ENCODE assay signal across 7 mouse cellular contexts in genomic region chr6:86599197-86599596, GRCm38 (mm10). TPM values are rescaled to one million over a fixed set of nuclear protein-coding genes. Genes with fewer than 3 reads are reported as not detected.
A peak's percentile ranks its signal among the peaks of the same experiment; 100 is the strongest.
DNase-seq lines count a peak whose midpoint lies in the region; ATAC-seq and TF ChIP-seq lines count a peak whose summit lies in the region.

No protein-coding gene starts in this region.

- peak overlapping the region; percentile 75; the same call in 1 of the 2 replicates for H3K27ac ChIP-seq in intestine, postnatal 0 days (ENCODE audit: low read depth, low read length)
- H3K27ac ChIP-seq in limb, embryonic 10.5 days = no peak overlapping the region
- no peak overlapping the region for H3K27ac ChIP-seq in midbrain, embryonic 14.5 days (replicated peaks; ENCODE audit: low read depth, low read length)

- H3K4me3 ChIP-seq in intestine, postnatal 0 days (ENCODE audit: low read depth, low read length) = no peak overlapping the region
- no peak overlapping the region for H3K4me3 ChIP-seq in limb, embryonic 10.5 days
- no peak overlapping the region for H3K4me3 ChIP-seq in midbrain, embryonic 14.5 days (replicated peaks; ENCODE audit: low read depth, low read length)

- peak; percentile 67 for DNase-seq in adrenal gland, adult 8-10 months
- DNase-seq in embryo, embryonic 10 days (ENCODE audit: low spot score) = peak; percentile 90
- peak; percentile 85 for DNase-seq in gastrocnemius, postnatal 14 days
- peak; percentile 85 for DNase-seq in limb, embryonic 10.5 days (ENCODE audit: low spot score)
- peak; percentile 88 for DNase-seq in midbrain, embryonic 14.5 days
- DNase-seq in spleen, adult 12 weeks (ENCODE audit: low spot score) = peak; percentile 83

- 0 out of 2 replicates have a peak, but pooled peaks have one; percentile 9 for ATAC-seq in intestine, postnatal 0 days
- ATAC-seq in midbrain, embryonic 14.5 days (ENCODE audit: low FRiP score, low TSS enrichment) = peak; percentile 43

- no peaks in the 10 kb centered on the region for H3K27me3 ChIP-seq in intestine, postnatal 0 days (replicated peaks; ENCODE audit: control insufficient read depth, insufficient read depth, low read length)
- no peaks in the 10 kb centered on the region for H3K27me3 ChIP-seq in limb, embryonic 10.5 days (ENCODE audit: low read depth, poor library complexity, severe bottlenecking)
- no peaks in the 10 kb centered on the region for H3K27me3 ChIP-seq in midbrain, embryonic 14.5 days (ENCODE audit: control insufficient read depth, insufficient read depth, low read length)

- intact Hi-C loops in gastrocnemius, postnatal 14 days (cut with DNase I; ENCODE audit: low total_unique reads) = no loop called here

- H3K9ac ChIP-seq in intestine, postnatal 0 days (ENCODE audit: low read depth, low read length) = no peak overlapping the region
- no peak overlapping the region for H3K9ac ChIP-seq in midbrain, embryonic 14.5 days (replicated peaks; ENCODE audit: low read length)

- H3K4me2 ChIP-seq in intestine, postnatal 0 days (replicated peaks; ENCODE audit: low read depth) = no peak overlapping the region
- H3K4me2 ChIP-seq in midbrain, embryonic 14.5 days (ENCODE audit: low read length) = no peak overlapping the region

- no peaks in the 10 kb centered on the region for H3K36me3 ChIP-seq in intestine, postnatal 0 days (ENCODE audit: control insufficient read depth, insufficient read depth)
- no peaks in the 10 kb centered on the region for H3K36me3 ChIP-seq in limb, embryonic 10.5 days
- no peaks in the 10 kb centered on the region for H3K36me3 ChIP-seq in midbrain, embryonic 14.5 days (ENCODE audit: control insufficient read depth, insufficient read depth, low read length)

- H3K9me3 ChIP-seq in intestine, postnatal 0 days (ENCODE audit: control insufficient read depth) = no peaks in the 10 kb centered on the region
- H3K9me3 ChIP-seq in limb, embryonic 10.5 days (replicated peaks) = no peaks in the 10 kb centered on the region
- H3K9me3 ChIP-seq in midbrain, embryonic 14.5 days (ENCODE audit: control insufficient read depth, low read length) = no peaks in the 10 kb centered on the region

- peak; percentile 93 for TF ChIP-seq CTCF in intestine, postnatal 0 days (IDR thresholded peaks at IDR 0.05; ENCODE audit: low read depth)

- WGBS in intestine, postnatal 0 days = 21% methylated on average over 4 of the region's 4 CpGs
- WGBS in limb, embryonic 10.5 days = 21% methylated on average over 4 of the region's 4 CpGs
- WGBS in midbrain, embryonic 14.5 days = 25% methylated on average over 4 of the region's 4 CpGs

- H3K4me1 ChIP-seq in intestine, postnatal 0 days (replicated peaks; ENCODE audit: control insufficient read depth, insufficient read depth, low read length) = 0 out of 2 replicates have a peak, but pooled peaks cover 10% of the 10 kb centered on the region
- H3K4me1 ChIP-seq in limb, embryonic 10.5 days = peaks cover 13% of the 10 kb centered on the region
- H3K4me1 ChIP-seq in midbrain, embryonic 14.5 days (ENCODE audit: control insufficient read depth, insufficient read depth, low read length) = no peaks in the 10 kb centered on the region

RNA-seq across cellular contexts. Expression of gene Asprv1, which starts 28.8 kb away (rescaled TPM):
- under 1 TPM in 3 of 4 experiments, not detected in 1; 0.15 to 0.86 (median 0.83) TPM for total RNA-seq in adrenal gland, adult 8-10 months (2022)
- total RNA-seq in gastrocnemius, postnatal 14 days (2021) = under 1 TPM in 1 of 2 experiments, not detected in 1; 0.13 TPM
- polyA plus RNA-seq in intestine, postnatal 0 days (2015; fragmentation: Nextera tagmentation; extraction: Ambion mirVana) = 1.3 and 1.6 TPM in 2 replicates
- polyA plus RNA-seq in limb, embryonic 10.5 days (2016; fragmentation: Nextera tagmentation; extraction: Ambion mirVana) = 0.87 and 1.6 TPM in 2 replicates
- 0.76 and 0.92 TPM in 2 replicates for polyA plus RNA-seq in midbrain, embryonic 14.5 days (2014; fragmentation: Nextera tagmentation; extraction: Ambion mirVana)
